Mouse (Mus musculus) C2C12 (cell line): ENCODE data around the gene Polh. TPM values are rescaled to one million over a fixed set of nuclear protein-coding genes. Genes with fewer than 3 reads are reported as not detected.

Experiments used
- H3K27me3 ChIP-seq: one replicate; pipeline ENCODE4 v1.6.1; 2011; ENCODE audit not compliant: control insufficient read depth, insufficient read depth, insufficient read length
- H3K36me3 ChIP-seq: one replicate; pipeline ENCODE4 v1.6.1; 2011; ENCODE audit not compliant: control insufficient read depth, insufficient read depth
- H3K4me3 ChIP-seq: one replicate; pipeline ENCODE4 v1.5.1; 2011; ENCODE audit warnings: mild to moderate bottlenecking, control low read depth; ENCODE audit not compliant: poor library complexity, insufficient read depth, severe bottlenecking
- H3K79me2 ChIP-seq: one replicate; pipeline ENCODE4 v1.6.1; 2011; ENCODE audit not compliant: control insufficient read depth, insufficient read depth
- H3K79me3 ChIP-seq: one replicate; pipeline ENCODE4 v1.6.1; 2011; ENCODE audit warnings: low read depth, control low read depth
- H3ac ChIP-seq: one replicate; pipeline ENCODE3; 2011; ENCODE audit warnings: low read depth; ENCODE audit not compliant: control insufficient read depth, insufficient read length
- CEBPB ChIP-seq: IDR thresholded peaks from one replicate; pipeline ENCODE4 v1.6.1; 2011; ENCODE audit warnings: low read depth, mild to moderate bottlenecking, control low read depth, moderate library complexity
- CTCF ChIP-seq: IDR thresholded peaks from one replicate; pipeline ENCODE4 v1.5.1; 2011; ENCODE audit not compliant: control insufficient read depth, insufficient read depth, insufficient read length
- FOSL1 ChIP-seq: IDR thresholded peaks from one replicate; pipeline ENCODE4 v1.8.0; 2011; ENCODE audit warnings: mild to moderate bottlenecking, low read length; ENCODE audit not compliant: poor library complexity, insufficient read depth, severe bottlenecking
- MAX ChIP-seq: IDR thresholded peaks from one replicate; pipeline ENCODE4 v1.6.1; 2011; ENCODE audit warnings: mild to moderate bottlenecking, control low read depth
- MYOD1 ChIP-seq: IDR thresholded peaks from one replicate; pipeline ENCODE4 v1.6.1; 2011; ENCODE audit warnings: low read depth; ENCODE audit not compliant: control insufficient read depth, insufficient read length
- MYOG ChIP-seq: IDR thresholded peaks from one replicate; pipeline ENCODE4 v1.6.1; 2011; ENCODE audit not compliant: control insufficient read depth, insufficient read length; ENCODE audit errors: extremely low read depth
- USF1 ChIP-seq: IDR thresholded peaks from one replicate; pipeline ENCODE4 v1.6.1; 2011; ENCODE audit warnings: low read depth, mild to moderate bottlenecking, control low read depth, moderate library complexity
- microRNA-seq: library from miRNA; unstranded; fragments of <30 nt; microRNA quantifications from one replicate; pipeline ENCODE4, GENCODE M21; 2019; ENCODE audit warnings: borderline microRNAs expressed
- polyA plus RNA-seq: library from polyadenylated mRNA; unstranded; fragments of >200 nt; fragmentation: generic; extraction: Trizol; gene quantifications from one replicate; pipeline ENCODE4 v1.2.1, GENCODE M21; 2012; ENCODE audit warnings: missing spikeins

The Polh gene
- polyA plus RNA-seq, 1 experiment: 14.4 TPM

- Histone ChIP-seq H3K79me3 (peaks cover 1% of the 10 kb centered on the region), H3K4me3 (no peak overlapping the region), H3K79me2 (peaks cover 13% of the 10 kb centered on the region), H3K27me3 (no peaks in the 10 kb centered on the region), H3ac (no peak overlapping the region), H3K36me3 (peaks cover 61% of the 10 kb centered on the region)
- TF ChIP-seq CEBPB (no peak), MYOG (no peak), CTCF (no peak), MYOD1 (no peak), USF1 (no peak), FOSL1 (no peak), MAX (no peak)
Observed at GRCm38 (mm10) chr17:46122791-46123190, 79.7 kb downstream of the Polh start.

Small RNA genes lying within 50 kb of the gene (microRNA-seq; reads per million reads assigned to microRNA genes)
- gene Mir693: 0.40 reads per million, percentile 3 among the genes with 10 or more reads in this experiment

Other genes with a start within 250 kb of the Polh start
- 52.5 TPM for gene Vegfa, start 170.3 kb downstream of the Polh start, polyA plus RNA-seq
- gene Mrps18a, start 91.7 kb downstream of the Polh start, polyA plus RNA-seq: 136 TPM
- gene Rsph9, start 58.4 kb downstream of the Polh start, polyA plus RNA-seq: 2.5 TPM
- gene Mad2l1bp, start 49.1 kb downstream of the Polh start, polyA plus RNA-seq: 29.6 TPM
- gene Gtpbp2, start 41.6 kb downstream of the Polh start, polyA plus RNA-seq: 14.4 TPM
- gene Xpo5, start 137 bp upstream of the Polh start, polyA plus RNA-seq: 46.1 TPM
- 125 TPM for gene Polr1c, start 45.4 kb upstream of the Polh start, polyA plus RNA-seq
- gene Yipf3, start 45.4 kb upstream of the Polh start, polyA plus RNA-seq: 78.3 TPM
- 5.3 TPM for gene Lrrc73, start 50.9 kb upstream of the Polh start, polyA plus RNA-seq
- gene Tjap1, start 80.4 kb upstream of the Polh start, polyA plus RNA-seq: 79.3 TPM
- gene Dlk2, start 94.8 kb upstream of the Polh start, polyA plus RNA-seq: 14.7 TPM
- 4.0 TPM for gene Abcc10, start 125.7 kb upstream of the Polh start, polyA plus RNA-seq
- gene Zfp318, start 181.1 kb upstream of the Polh start, polyA plus RNA-seq: 3.4 TPM
- not detected for gene Crip3, start 226.3 kb upstream of the Polh start, polyA plus RNA-seq
- not detected for gene Slc22a7, start 235.8 kb upstream of the Polh start, polyA plus RNA-seq